In the genomic region with DNA sequence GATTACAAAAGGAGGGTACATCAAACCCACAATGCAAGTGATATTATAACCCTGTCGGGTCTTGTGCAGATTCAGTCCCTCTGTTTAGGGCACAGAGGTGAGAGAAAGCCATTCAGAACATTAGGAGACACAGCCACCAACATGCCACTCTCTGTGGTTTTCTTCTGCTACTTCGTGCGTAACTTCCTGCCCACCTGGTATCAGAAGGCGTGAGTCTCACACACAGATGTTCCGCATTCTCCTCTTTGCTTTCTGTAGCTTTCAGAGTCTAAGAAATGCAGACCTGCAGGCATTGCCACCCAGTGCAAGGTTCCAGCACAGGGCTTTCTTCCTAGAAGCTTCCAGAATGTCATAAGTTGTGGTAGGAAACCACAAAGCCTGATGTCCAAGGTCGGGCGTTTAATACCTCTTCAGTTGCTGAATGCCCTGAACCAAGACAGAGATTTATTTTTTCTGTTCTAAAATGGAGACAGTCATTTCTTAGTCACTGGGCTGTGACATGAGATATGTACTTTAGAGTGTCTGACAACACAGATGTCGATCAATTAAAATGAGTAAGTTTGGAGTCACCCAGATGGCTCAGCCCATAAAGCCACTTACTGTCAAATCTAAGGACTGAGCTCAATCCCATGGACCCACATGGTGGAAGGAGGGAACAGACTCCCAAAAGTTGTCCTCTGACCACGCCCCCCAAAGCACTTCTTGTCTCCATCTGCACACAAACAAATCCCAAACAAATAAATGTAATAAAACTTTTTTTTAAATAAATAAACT, we compare ENCODE assay signal across 17 mouse cellular contexts. TPM values are rescaled to one million over a fixed set of nuclear protein-coding genes. Genes with fewer than 3 reads are reported as not detected.
DNase-seq lines count a peak whose midpoint lies in the region; ATAC-seq and TF ChIP-seq lines count a peak whose summit lies in the region.
"Had no signal": no experiment of that assay in that cellular context is flagged by ENCODE, and none has a peak within 500 bp of the region (broad histone marks: within the 10 kb centered on the region; RNA-seq: fewer than 3 reads in every experiment).

No protein-coding gene starts in this region.

- 20% methylated on average over 9 of the region's 9 CpGs for WGBS in spleen, adult 2 months

- H3K36me3 ChIP-seq in C2C12 (ENCODE audit: control insufficient read depth, insufficient read depth) = no peaks in the 10 kb centered on the region
- H3K36me3 ChIP-seq in spleen, adult 2 months (ENCODE audit: control insufficient read depth, insufficient read depth, low read length) = no peaks in the 10 kb centered on the region
- H3K36me3 ChIP-seq: forebrain, embryonic 12.5 days; limb, embryonic 13.5 days had no signal

- 0 out of 2 replicates have a peak, but pooled peaks have one; percentile 39 for ATAC-seq in common myeloid progenitor, adult 5-6 weeks (replicated peaks; ENCODE audit: low read depth, poor library complexity, severe bottlenecking)
- ATAC-seq in megakaryocyte-erythroid progenitor cell, adult 5-6 weeks (replicated peaks; ENCODE audit: low FRiP score, low TSS enrichment, poor library complexity, severe bottlenecking) = no peak
- ATAC-seq in frontal cortex, adult (ENCODE audit: low TSS enrichment) = no peak
- ATAC-seq: lung, postnatal 0 days; midbrain, embryonic 16.5 days; Patski had no signal

- no peak overlapping the region for H3K4me3 ChIP-seq in C2C12 (ENCODE audit: insufficient read depth, poor library complexity, severe bottlenecking)
- no peak overlapping the region for H3K4me3 ChIP-seq in spleen, adult 2 months (ENCODE audit: extremely low read depth, insufficient read depth, insufficient read length)
- H3K4me3 ChIP-seq: forebrain, embryonic 12.5 days; limb, embryonic 13.5 days had no signal

- H3K27ac ChIP-seq in spleen, adult 2 months (ENCODE audit: insufficient read depth, low read length) = peak overlapping the region; percentile 79
- H3K27ac ChIP-seq: forebrain, embryonic 12.5 days; limb, embryonic 13.5 days had no signal

- H3K4me1 ChIP-seq in spleen, adult 2 months (ENCODE audit: control insufficient read depth, insufficient read depth, insufficient read length) = peaks cover 10% of the 10 kb centered on the region; the same call in 1 of the 2 replicates
- H3K4me1 ChIP-seq: forebrain, embryonic 12.5 days had no signal

- H3ac ChIP-seq in C2C12 (ENCODE audit: control insufficient read depth, insufficient read length, low read depth) = no peak overlapping the region

- no peaks in the 10 kb centered on the region for H3K79me3 ChIP-seq in C2C12 (ENCODE audit: low read depth)

- H3K27me3 ChIP-seq in C2C12 (ENCODE audit: control insufficient read depth, insufficient read depth, insufficient read length) = no peaks in the 10 kb centered on the region
- no peaks in the 10 kb centered on the region for H3K27me3 ChIP-seq in spleen, adult 2 months (ENCODE audit: control insufficient read depth, insufficient read depth, low read length)
- H3K27me3 ChIP-seq: forebrain, embryonic 12.5 days; limb, embryonic 13.5 days; Patski had no signal

- TF ChIP-seq CTCF in C2C12 (IDR thresholded peaks at IDR 0.05; ENCODE audit: control insufficient read depth, insufficient read depth, insufficient read length) = no peak
- TF ChIP-seq CTCF in spleen, adult 2 months (IDR thresholded peaks at IDR 0.05; ENCODE audit: extremely low read depth, insufficient read depth, insufficient read length, insufficient replicate concordance) = no peak

- H3K79me2 ChIP-seq in C2C12 (ENCODE audit: control insufficient read depth, insufficient read depth) = no peaks in the 10 kb centered on the region

- DNase-seq in 3T3-L1 (ENCODE audit: low read depth, low spot score) = peak; percentile 80
- peak; percentile 67 to 76 for DNase-seq in spleen, adult 2 months (ENCODE audit: low read depth in 1 of 2, low spot score in 2 of 2)
- DNase-seq in cerebellum, adult 8-10 months = no peak
- DNase-seq in gastrocnemius, postnatal 10 days = no peak
- DNase-seq: heart, postnatal 4 days had no signal

- no peak; the same call in 1 of the 2 replicates for TF ChIP-seq POLR2A in spleen, adult 2 months (IDR thresholded peaks at IDR 0.05; ENCODE audit: low read depth, low read length)

TF ChIP-seq in C2C12, 6 proteins besides CTCF, POLR2A, EP300 and RAD21:
- TF ChIP-seq FOSL1 (IDR thresholded peaks at IDR 0.05; ENCODE audit: insufficient read depth, low read length, poor library complexity, severe bottlenecking) = peak; percentile 98
- peak; percentile 23 for TF ChIP-seq MAX (IDR thresholded peaks at IDR 0.05)
- TF ChIP-seq CEBPB (IDR thresholded peaks at IDR 0.05; ENCODE audit: low read depth) = peak; percentile 16
- TF ChIP-seq USF1 (IDR thresholded peaks at IDR 0.05; ENCODE audit: low read depth) = no peak
- no peak for TF ChIP-seq MYOG (IDR thresholded peaks at IDR 0.05; ENCODE audit: control insufficient read depth, extremely low read depth, insufficient read length)
- TF ChIP-seq MYOD1 (IDR thresholded peaks at IDR 0.05; ENCODE audit: control insufficient read depth, insufficient read length, low read depth) = peak; percentile 41

RNA-seq across cellular contexts. Expression of a gene that starts 42.3 kb away (rescaled TPM):
- 0.11 TPM for polyA plus RNA-seq in C2C12 (2012; fragmentation: generic; extraction: Trizol)
- not detected in 2 replicates for total RNA-seq in common myeloid progenitor, adult 5-6 weeks (2017)
- not detected in 2 replicates for polyA plus RNA-seq in spleen, adult 2 months (2012; rRNA removed)
- total RNA-seq in megakaryocyte-erythroid progenitor cell, adult 5-6 weeks (2014; fragmentation: Nextera tagmentation) = not detected in 2 replicates
- not detected in 2 replicates for total RNA-seq in megakaryocyte-erythroid progenitor cell, adult 5-6 weeks (2017)
- not detected for total RNA-seq in gastrocnemius, postnatal 10 days (2021)
- total RNA-seq: gastrocnemius, postnatal 4 days; heart, postnatal 4 days; layer of hippocampus, postnatal 10 days had no signal
- polyA plus RNA-seq: embryonic facial prominence, embryonic 11.5 days; forebrain, embryonic 12.5 days; lung, postnatal 0 days; midbrain, embryonic 16.5 days had no signal

Comparison
In these comparisons a context has a peak if more than half of its experiments do, and no peak if none do; other contexts are left out.
1. DNase-seq: peak in 3T3-L1 (single experiment) and spleen, adult 2 months (2 of 2); none in cerebellum, adult 8-10 months (single experiment) and gastrocnemius, postnatal 10 days (single experiment).